Mouse (Mus musculus) adrenal gland, postnatal 4 days (tissue): ENCODE measurements around the gene Lpxn. TPM values are rescaled to one million over a fixed set of nuclear protein-coding genes. Genes with fewer than 3 reads are reported as not detected.

Experiments
- DNase-seq, 2 experiments: peaks; one replicate each; pipeline ENCODE4 v3.0.0; 2021 to 2022; ENCODE audit warnings: low spot score in 2 of 2, mixed read lengths in 2 of 2
- long read RNA-seq, 2 experiments: library from polyadenylated mRNA; stranded (forward); transcript quantifications; one replicate each; pipeline ENCODE4 v2.0.0; 2021
- total RNA-seq, 2 experiments: library from RNA; stranded (reverse); gene quantifications; 2 replicates each; pipeline ENCODE4 v1.2.3; 2021

Lpxn gene
- 1 to 10 TPM; 1.7 to 2.1 TPM for total RNA-seq
- long read RNA-seq, experiment 1, partial matches to known transcripts, result 0 of 4 reads
- long read RNA-seq, experiment 1, other reads (novel, unspliced or antisense), result 1 of 4 reads
- long read RNA-seq, experiment 2, partial matches to known transcripts, result 0 of 3 reads
- long read RNA-seq, experiment 2, other reads (novel, unspliced or antisense), result 1 of 3 reads

DNA sequence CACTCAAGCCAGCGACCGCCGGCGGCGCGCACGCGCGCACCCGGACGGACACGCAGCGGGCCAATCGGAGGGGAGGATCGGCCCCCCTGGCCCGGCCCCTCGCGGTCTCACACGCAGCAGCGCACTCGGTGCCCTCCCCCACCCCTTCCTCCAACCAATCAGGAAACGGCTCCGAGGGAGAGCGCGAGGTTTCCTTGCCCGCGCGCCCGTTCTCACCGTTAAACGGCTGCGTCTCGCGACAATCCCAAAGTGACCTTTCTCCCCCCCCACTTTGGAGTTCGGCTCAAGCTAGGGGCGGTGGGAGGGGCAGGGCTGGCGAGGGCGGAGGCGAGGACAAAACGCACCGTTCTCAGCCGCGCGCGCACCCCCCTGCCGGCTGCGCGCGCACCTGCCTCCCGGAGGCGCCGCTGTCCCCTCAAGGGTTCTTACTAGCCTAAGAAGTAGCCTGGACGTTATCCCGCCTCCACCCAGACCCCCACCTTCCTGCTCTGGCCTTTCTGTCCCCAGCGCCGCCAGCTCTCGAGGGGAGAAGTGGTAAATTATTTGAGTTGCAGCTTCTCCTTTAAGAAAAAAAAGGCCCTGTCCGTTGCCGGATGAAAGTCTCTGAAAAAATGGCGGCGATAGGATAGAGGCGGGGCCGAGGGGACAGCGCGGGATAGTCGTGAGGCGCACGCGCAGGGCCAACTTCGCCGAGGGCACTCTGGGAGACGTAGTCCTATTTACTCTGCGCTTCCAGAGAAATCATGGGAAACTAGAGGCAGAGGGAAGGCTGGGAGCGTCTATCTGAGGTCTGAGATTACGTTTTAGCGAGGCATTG is at the start of gene Lpxn, which contains the start of gene Zfp91:
Lpxn (plus strand) TSS at position 683 of the 817 bp plus-strand sequence.
Zfp91 (minus strand) TSS at position 616 of the 817 bp plus-strand sequence.
- DNase-seq, result peak; percentile 92 to 95

DNA sequence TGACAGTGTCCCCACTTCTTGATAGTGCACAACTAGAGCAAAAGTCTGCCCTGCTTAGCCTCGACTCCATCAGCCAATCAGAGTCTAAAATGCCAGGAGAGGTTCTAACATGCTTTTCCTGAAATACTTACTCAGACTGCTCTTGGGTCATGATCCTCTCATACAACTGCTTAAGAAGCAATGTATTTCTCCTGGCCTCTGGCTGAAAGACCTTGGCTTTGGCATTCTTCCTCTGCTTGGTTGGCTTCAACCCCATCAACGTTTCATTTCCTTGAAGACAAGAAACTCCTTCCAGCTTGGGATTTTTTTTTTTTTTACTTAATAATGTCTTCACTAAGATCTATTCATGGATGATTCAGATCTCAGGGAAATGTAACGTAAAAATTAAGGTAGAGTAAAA is 39.7 kb upstream of the Lpxn start:
- no peak for DNase-seq

DNA sequence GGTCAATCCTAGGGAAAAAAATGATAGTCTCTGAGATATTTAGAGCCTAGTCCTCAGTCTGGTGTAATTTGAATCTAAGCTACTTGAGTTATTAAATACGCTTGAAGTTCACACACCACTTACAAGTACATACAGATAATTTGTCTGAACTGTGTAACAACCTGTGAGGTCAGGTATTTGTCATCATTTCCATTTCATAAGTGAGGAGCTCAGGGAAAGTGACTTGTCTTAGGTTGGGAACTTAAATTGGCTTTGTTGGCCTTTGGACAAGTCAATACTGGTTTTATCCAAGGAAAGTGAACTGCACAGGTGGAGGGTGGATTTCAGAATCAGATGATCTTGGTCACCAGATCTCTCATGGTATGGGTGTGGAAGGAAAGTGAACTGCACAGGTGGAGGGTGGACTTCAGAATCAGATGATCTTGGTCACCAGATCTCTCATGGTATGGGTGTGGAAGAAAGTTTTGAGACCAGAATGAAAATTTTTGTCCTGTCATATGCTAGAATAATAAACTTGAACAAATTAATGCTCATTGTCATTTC is 37.0 kb upstream of the Lpxn start:
- DNase-seq, result no peak

DNA sequence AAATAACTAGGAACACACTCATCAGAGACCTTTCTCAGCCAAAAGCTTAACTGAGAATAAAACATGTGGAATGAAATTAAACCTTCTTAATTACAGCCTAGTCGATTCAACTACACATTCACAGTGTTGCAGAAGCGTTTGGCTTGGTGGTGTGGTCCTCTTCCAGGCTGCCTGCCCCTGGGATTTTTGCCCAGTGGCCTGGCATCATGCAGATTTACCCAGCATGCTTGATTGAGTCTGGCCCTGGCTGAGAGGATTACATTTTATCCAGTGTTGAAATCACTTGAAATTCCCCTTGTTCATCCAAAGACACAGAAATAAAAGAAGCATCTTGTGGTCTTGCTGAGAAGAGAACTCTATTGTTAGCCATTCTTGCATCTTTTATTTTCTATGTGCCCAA is 36.3 kb upstream of the Lpxn start:
- no peak for DNase-seq

DNA sequence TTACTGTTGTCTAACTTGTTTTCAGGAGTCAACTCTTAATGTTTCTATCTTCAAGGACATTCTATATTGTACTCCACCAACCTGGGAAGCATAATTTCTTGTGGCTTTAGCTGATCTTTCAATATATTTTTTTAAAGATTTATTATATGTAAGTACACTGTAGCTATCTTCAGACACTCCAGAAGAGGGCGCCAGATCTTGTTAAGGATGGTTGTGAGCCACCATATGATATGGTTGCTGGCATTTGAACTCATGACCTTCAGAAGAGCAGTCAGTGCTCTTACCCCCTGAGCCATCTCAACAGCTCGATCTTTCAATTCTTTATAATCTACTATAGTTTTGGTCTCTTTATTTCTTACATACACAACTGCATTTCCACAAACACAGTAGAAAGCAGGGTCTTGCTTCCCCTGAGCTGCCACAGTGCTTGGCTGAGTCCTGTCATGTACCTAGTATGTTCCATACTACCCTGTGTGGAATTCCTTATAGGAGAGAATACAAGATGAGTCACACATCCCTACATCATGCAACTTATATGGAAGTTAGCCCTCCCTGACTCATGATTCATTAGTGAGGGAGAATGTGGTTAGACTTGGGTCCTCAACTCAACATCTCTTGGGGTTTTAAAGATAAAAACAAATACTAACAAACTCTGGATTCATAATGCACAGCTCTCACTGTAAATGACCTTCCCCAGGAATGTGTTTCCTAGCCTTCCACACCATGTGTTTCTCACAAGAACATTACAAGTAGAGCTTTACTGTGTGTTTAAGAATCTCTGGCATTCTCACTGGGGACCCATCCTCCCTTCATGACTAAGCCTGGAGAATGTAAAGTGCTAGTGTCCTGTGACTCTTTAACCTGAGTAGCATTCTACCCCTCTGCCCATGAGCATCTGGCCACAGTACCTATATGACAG is 33.5 kb upstream of the Lpxn start:
- no peak for DNase-seq

DNA sequence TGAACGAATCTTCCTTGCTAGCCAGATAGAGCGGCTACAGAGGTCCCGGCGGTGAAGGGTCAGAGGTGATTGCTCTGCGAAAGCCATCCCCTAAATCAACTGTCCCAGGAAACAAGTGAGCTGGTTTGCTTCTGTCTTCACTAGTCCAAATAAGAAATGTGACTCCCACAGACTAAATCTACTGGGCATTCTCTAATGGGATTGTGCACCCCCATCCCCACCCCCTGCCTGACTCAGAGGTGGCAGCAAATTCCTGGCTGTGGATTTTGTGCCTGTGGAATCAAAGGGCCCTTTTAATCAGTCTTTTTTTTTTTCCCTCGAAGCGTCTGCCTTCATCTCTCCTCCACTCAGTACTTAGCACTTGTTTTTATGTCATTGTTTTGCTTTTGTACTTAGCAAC is 30.7 kb upstream of the Lpxn start, which contains the start of gene Cntf:
Cntf (minus strand) TSS at position 325 of the 400 bp plus-strand sequence.
- DNase-seq, result no peak

DNA sequence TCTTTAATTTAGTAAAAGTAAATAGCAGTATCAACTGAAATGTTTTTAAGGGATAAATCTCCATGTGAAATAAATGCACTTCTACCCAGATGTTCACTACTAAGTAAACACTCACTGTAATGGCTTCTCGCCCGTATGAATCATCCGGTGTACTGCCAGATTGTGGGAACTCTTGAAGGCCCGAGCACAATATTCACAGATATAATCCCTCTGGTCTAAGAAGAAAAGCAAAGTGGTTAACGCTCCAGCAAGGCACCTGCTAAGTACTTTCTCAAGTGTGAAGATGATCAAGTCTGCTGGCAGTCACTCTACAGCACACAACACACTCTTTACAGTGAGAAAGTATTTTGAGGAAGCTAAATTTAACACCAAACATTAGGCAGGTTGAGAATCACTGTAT is 25.1 kb upstream of the Lpxn start:
- no peak for DNase-seq

DNA sequence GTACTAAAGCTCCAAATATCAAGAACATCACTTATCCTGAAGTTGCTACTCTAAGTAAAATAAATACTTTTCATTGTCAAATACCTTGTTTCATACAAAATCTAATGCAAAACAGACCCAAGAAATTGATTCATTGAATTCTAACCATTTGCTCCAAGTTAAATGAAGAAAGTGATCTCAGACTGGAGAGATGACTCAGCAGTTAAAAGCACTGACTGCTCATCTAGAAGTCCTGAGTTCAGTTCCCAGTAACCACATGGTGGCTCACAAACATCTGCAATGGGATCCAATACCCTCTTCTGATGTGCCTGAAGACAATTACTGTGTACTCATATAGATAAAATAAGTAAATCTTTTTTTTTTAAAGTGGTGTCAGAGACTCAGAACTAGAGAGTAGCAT is 15.6 kb upstream of the Lpxn start:
- no peak for DNase-seq

DNA sequence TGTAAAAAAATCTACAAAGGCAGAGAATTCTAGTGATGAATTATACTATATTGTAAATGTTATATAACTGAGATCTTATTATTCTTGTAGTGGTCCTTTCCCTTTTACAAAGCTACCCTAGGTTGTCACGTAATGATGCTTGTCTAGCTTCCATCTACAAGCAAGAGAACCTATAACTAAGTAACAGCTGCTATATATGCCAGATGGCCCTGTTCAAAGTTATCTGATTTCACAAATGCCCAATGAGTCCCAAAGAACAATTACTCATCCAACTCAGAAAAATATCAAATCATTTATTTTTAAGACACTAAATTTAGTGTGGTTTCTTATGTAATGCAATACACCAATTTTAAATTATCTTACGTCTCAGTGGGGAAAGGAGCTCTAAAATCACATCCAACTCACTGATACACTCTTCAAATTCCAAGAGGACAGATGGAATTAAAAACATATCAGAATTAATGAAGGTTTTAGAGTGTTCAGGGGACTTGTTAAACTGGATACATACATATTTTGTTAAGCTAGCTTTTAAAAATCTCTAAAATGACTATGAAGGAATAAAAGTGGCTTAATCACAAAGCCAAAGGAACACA is 9.1 kb upstream of the Lpxn start:
- no peak for DNase-seq

DNA sequence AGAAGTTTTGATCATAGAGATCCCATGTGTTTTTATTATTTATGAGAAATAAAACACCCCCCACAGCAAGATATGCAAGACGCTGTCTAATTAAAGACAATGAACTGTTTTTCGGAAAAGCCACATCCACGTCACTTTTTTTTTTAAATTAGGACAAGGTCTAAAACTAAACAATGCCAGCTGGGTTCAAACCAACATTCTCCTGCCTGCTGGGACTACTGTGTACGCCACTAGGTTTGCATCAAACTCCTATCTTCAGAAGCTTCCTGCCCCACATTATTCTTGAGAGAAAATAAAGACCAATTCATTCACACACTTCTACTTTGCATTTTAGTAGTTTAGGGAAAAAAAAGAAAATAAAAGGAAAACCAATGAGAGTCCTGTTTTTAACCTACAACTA is 8.3 kb upstream of the Lpxn start:
- DNase-seq, result no peak

DNA sequence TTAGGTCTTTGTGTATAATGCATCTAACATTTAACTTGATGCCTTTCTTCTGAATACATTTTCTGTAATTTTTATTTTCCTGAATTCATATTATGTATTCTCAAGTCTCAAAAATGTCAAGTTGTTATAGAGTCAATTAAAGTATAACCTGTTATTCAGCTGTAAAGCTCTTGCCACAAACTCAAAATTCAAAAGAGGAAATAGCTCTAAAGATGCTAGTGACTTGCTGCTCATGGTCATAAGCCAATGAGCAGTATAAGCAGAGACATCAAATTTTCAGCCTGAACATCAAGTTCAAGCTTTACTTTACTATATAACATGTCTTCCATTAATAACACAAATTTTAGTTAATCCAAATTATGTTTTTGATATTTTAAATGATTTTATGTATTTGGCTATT is 3.6 kb upstream of the Lpxn start:
- no peak for DNase-seq

DNA sequence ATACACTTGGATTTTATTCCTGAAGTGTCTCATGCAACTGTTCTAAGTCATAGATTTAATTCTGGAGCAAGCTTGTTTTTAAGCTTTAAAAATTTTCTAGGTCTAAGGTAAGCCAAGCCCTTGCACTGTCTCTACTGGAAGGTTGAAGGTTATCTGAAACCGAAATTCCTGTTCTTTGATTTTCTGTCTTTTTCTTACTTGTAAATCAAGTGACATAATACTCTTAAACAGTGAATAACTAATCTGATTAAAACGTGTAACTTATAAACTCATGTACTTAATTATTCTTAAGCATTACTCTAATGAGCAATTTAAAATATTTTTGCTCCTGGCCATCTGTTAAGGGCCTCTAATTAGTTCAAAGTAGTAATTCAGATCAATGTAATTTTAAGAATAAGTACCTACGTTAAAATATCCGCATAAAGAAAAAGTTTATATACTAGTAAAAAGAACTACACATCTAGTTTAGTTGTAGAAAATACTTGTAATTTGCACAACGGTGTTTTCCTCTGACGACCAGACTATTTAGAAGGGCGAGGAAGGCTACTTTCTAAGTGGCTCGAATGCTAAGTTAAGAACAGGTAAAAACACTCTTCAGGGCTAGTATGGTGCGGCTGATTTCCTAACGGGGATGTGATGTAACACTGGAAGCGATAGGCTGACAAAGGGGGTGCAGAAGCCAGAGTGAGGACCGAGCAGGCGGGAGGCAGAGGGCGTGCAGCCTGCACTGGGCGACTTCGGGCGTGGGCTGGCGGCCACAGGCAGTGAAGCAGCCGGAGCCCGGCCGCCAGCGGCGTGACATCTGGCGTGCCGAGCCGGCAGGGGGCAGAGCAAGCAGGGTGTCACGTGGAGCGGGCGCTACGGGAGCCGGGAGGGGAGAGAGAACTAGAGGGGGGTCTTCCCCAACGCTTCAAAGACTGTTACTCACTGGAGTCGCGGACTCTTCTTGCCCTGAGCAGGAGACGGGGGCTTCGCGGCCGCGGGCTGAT is 1.6 kb upstream of the Lpxn start:
- DNase-seq, result peak; percentile 82 to 87

DNA sequence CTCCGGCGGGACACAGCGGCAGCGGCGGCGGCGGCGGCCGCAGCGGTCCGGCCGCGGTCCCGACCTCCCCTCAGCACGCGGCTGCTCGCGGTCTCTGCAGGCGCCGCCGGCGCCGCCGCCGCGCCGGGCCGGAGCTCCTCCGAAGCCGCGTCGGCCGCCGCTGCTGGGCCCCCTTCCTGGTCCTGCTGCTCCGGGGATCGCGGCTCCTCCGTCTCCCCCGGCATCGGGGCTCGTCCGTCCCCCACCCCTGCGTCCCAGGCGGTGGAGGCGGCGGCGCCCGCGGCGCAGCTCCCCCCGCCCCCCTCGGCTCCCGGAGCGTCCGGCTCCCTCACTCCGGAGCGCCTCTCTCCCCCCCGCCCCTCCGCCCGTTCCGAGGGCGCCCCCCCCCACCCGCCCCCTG is 883 bp upstream of the Lpxn start:
- no peak for DNase-seq

DNA sequence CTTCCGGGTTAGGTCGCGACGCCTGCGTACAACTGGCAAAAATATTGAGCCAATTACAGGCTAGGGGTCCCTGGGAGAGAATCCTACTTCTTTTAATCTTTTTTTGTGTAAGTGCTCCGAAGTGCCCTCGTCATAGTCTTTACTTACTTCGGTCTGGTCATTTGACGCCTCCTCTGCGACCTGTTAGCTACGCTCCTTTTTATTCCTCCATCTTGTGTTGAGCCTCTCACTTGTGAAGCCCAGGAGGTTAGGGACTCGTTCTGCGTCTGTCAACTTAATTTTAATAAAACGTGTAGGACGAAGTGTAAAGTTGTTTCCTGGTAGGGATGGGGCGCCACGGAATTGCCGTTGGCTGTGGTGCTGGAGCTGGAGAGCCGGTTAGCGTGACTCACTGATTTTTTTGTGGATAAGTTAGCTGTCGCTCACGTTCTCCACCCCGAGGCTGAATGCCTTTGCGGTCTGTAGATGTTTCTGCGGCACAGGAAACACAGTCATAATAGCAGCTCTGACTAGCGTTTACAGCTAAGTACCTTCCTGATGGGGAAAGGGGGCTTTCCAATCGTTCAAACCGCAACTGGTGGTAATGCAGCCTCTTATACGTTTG is 437 bp downstream of the Lpxn start:
- peak in 1 of 2 experiments; percentile 37 for DNase-seq

DNA sequence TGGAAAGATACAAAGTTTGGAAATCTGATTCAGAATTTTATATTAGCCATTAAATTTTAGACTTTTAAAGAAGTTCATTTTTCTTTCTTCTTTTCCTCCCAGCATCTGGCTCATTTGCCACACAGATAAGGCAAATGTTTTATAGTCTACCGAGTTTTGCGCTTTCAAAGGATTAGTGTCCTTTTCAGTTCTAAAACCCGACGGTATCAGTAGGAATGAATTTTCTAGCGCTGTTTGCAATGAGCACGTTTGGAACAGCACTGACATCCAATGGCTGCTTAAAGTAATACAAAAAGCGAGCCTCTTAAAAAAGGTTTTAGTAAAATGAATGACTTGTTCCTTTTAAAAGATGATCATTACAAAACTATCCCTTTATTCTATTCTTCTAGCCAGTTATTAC is 1.1 kb downstream of the Lpxn start:
- no peak for DNase-seq

DNA sequence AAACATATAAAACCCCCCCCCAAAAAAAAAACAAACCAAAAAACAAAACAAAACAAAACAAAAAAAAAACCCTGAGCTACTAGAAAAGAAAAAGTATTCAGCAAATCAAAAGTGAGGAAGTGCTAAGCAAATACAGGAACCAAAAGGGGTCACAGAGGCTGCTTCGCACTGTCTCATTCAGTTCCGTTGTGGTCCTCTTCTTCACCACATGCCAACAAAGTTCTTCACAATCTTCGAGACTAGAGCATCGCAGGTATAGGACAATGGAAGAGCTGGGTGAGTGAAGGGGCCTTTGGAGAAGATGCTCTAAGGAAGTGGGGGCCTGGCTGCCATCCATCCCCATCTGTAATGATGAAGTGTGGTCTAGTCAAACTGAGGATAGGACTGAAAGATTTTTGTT is 2.4 kb downstream of the Lpxn start:
- DNase-seq, result no peak

DNA sequence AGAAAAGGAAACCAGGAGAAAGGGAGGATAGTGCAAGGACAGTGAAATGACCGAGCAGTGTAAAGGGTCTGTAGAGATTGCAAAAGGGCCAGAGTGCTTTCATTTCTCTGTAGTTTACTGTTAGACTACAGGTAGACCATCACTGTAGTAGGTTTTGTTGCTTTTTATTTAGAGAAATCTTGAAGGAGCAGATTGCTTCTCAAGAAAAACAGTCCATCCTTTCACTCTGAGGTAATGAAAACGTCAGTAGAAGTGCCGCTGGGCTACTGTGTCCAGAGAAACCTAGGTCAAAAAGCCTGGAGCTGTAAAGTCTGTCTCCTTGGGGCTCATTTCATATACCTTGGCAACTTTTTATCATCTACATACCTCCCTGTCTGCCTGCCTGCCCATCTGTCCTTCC is 3.1 kb downstream of the Lpxn start:
- DNase-seq, result no peak

DNA sequence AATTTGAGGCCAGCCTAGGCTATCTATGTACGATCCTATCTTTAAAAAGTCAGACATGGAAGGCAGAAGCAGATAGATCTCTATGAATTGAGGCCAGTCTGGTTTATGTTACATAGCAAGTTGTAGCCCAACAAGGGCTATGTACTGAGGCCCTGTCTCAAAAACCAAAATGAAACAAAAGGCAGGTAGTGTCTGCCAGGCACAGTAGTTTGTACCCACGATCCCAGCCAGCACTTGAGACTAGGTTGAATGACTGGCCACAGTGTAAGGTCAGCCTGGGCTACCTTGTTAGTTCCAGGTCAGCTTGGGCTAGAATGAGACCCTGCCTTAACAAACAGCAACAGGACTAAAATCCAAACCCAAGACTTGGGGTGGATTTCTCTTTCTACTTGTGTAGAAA is 4.6 kb downstream of the Lpxn start:
- DNase-seq, result no peak

DNA sequence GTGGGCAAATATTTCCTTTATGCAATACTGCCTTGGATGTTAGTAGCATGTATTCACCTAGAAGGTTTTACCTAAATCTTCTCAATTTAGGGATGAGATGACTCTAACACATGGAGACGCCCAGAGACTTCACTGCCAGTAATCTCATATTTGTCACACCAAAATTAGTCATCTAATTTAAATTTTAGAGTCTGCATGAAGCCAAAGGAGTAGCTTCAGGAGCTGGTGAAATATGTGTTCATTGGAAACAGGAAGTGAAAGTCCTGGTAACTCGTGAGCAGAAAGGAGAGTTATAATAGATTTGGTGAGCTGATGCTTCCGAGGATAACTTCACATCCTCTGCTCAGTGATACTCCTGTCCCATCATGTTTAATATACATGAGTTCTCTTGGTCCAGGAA is 5.1 kb downstream of the Lpxn start:
- no peak for DNase-seq
